Comparison of ENCODE assay signal across 15 mouse cellular contexts in the genomic region with DNA sequence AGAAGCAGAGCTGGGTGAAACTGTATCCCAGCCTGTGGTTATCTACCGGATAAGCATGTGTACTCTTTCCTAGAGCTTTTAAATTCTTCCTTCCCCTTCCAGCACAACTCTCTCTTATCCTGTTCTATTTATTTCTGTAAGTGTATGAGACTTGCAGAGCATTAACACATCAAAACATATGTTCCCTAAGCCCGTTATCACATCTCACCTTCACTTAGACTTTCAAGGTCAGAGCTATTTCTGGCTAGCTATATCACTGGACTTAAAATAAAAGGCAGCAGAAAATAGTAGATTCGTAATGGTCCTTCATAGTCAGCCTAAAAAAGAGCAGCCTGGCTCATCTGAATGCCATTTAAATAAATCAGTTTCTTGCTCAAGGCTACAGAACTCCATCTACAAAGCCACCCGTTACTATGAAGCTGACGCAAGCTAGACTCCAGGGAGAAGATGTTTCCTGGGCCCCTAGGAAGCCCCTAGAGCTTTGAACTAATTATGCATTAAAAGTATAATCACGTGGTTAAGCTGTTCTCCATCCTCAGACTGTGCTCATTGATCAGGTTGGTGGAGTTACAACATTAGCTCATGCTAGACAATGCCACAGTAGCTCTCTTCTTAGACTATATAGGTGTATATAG. TPM values are rescaled to one million over a fixed set of nuclear protein-coding genes. Genes with fewer than 3 reads are reported as not detected.
A peak's percentile ranks its signal among the peaks of the same experiment; 100 is the strongest.
DNase-seq lines count a peak whose midpoint lies in the region; ATAC-seq and TF ChIP-seq lines count a peak whose summit lies in the region.
"Had no signal": no experiment of that assay in that cellular context is flagged by ENCODE, and none has a peak within 500 bp of the region (broad histone marks: within the 10 kb centered on the region; RNA-seq: fewer than 3 reads in every experiment).

No protein-coding gene starts in this region.

- no peak overlapping the region for H3K27ac ChIP-seq in embryonic facial prominence, embryonic 14.5 days (replicated peaks; ENCODE audit: low read depth, low read length)
- no peak overlapping the region for H3K27ac ChIP-seq in embryonic facial prominence, embryonic 10.5 days (replicated peaks)
- peak overlapping the region; percentile 88 for H3K27ac ChIP-seq in heart, embryonic 15.5 days
- peak overlapping the region; percentile 52; the same call in 1 of the 2 replicates for H3K27ac ChIP-seq in hindbrain, postnatal 0 days

- ATAC-seq in embryonic facial prominence, embryonic 14.5 days (ENCODE audit: low read depth): peak; percentile 75; the same call in 1 of the 2 replicates
- ATAC-seq in heart, embryonic 15.5 days (replicated peaks; ENCODE audit: insufficient number of reproducible peaks, insufficient read depth, low FRiP score, low read depth): peak; percentile 80; the same call in 1 of the 2 replicates
- peak; percentile 69; the same call in 1 of the 2 replicates for ATAC-seq in hindbrain, postnatal 0 days
- ATAC-seq: Patski had no signal

- no peaks in the 10 kb centered on the region for H3K27me3 ChIP-seq in embryonic facial prominence, embryonic 14.5 days (replicated peaks; ENCODE audit: control insufficient read depth, insufficient read depth, low read length)
- no peaks in the 10 kb centered on the region for H3K27me3 ChIP-seq in embryonic facial prominence, embryonic 10.5 days (replicated peaks; ENCODE audit: low read depth, poor library complexity, severe bottlenecking)
- H3K27me3 ChIP-seq in heart, embryonic 15.5 days: no peaks in the 10 kb centered on the region
- H3K27me3 ChIP-seq in hindbrain, postnatal 0 days (ENCODE audit: insufficient read depth, low read length): no peaks in the 10 kb centered on the region

- no peak overlapping the region for H3K4me2 ChIP-seq in embryonic facial prominence, embryonic 14.5 days (ENCODE audit: low read depth, low read length)
- peak overlapping the region; percentile 42 for H3K4me2 ChIP-seq in heart, embryonic 15.5 days
- H3K4me2 ChIP-seq in hindbrain, postnatal 0 days (ENCODE audit: low read depth, low read length): no peak overlapping the region
- H3K4me2 ChIP-seq: lung, embryonic 14.5 days had no signal

- H3K4me3 ChIP-seq in embryonic facial prominence, embryonic 14.5 days (ENCODE audit: low read depth, low read length): no peak overlapping the region
- no peak overlapping the region for H3K4me3 ChIP-seq in embryonic facial prominence, embryonic 10.5 days
- H3K4me3 ChIP-seq in heart, embryonic 15.5 days: no peak overlapping the region
- H3K4me3 ChIP-seq in hindbrain, postnatal 0 days (ENCODE audit: low read length): no peak overlapping the region

- no peak overlapping the region for H3K9ac ChIP-seq in embryonic facial prominence, embryonic 14.5 days (ENCODE audit: low read depth, low read length)
- no peak overlapping the region for H3K9ac ChIP-seq in heart, embryonic 15.5 days
- H3K9ac ChIP-seq in hindbrain, postnatal 0 days (replicated peaks; ENCODE audit: low read length): no peak overlapping the region
- H3K9ac ChIP-seq: lung, embryonic 14.5 days had no signal

- 59% methylated on average over 6 of the region's 6 CpGs for WGBS in embryonic facial prominence, embryonic 14.5 days
- WGBS in embryonic facial prominence, embryonic 10.5 days: 78% methylated on average over 6 of the region's 6 CpGs
- 31% methylated on average over 6 of the region's 6 CpGs for WGBS in heart, embryonic 15.5 days
- 49% methylated on average over 6 of the region's 6 CpGs for WGBS in hindbrain, postnatal 0 days

- no peaks in the 10 kb centered on the region for H3K36me3 ChIP-seq in embryonic facial prominence, embryonic 14.5 days (ENCODE audit: control insufficient read depth, insufficient read depth, low read length)
- H3K36me3 ChIP-seq in embryonic facial prominence, embryonic 10.5 days (replicated peaks): no peaks in the 10 kb centered on the region
- no peaks in the 10 kb centered on the region for H3K36me3 ChIP-seq in heart, embryonic 15.5 days
- no peaks in the 10 kb centered on the region for H3K36me3 ChIP-seq in hindbrain, postnatal 0 days (ENCODE audit: insufficient read depth, low read length)

- TF ChIP-seq CTCF in hindbrain, postnatal 0 days (IDR thresholded peaks at IDR 0.05; ENCODE audit: low read depth): no peak

- no peaks in the 10 kb centered on the region for H3K4me1 ChIP-seq in embryonic facial prominence, embryonic 14.5 days (ENCODE audit: control insufficient read depth, insufficient read depth, low read length)
- no peaks in the 10 kb centered on the region for H3K4me1 ChIP-seq in embryonic facial prominence, embryonic 10.5 days
- peaks cover 14% of the 10 kb centered on the region for H3K4me1 ChIP-seq in heart, embryonic 15.5 days (replicated peaks)
- no peaks in the 10 kb centered on the region for H3K4me1 ChIP-seq in hindbrain, postnatal 0 days (ENCODE audit: insufficient read depth, low read length)

- no peaks in the 10 kb centered on the region for H3K9me3 ChIP-seq in embryonic facial prominence, embryonic 14.5 days (ENCODE audit: control insufficient read depth, low read length)
- no peaks in the 10 kb centered on the region for H3K9me3 ChIP-seq in embryonic facial prominence, embryonic 10.5 days
- no peaks in the 10 kb centered on the region for H3K9me3 ChIP-seq in heart, embryonic 15.5 days (replicated peaks)
- no peaks in the 10 kb centered on the region for H3K9me3 ChIP-seq in hindbrain, postnatal 0 days (ENCODE audit: low read length)

- DNase-seq in embryonic facial prominence, embryonic 14.5 days (ENCODE audit: low spot score): no peak
- DNase-seq in embryonic facial prominence, embryonic 10.5 days (ENCODE audit: low spot score): no peak
- no peak for DNase-seq in heart, adult 8-10 months (ENCODE audit: low spot score)
- peak; percentile 55 for DNase-seq in brain, adult 2 months (ENCODE audit: low read depth, low spot score)
- no peak for DNase-seq in hindbrain, postnatal 0 days (ENCODE audit: low spot score)
- DNase-seq in gastrocnemius, postnatal 25 days: no peak
- no peak for DNase-seq in gastrocnemius, postnatal 10 days
- DNase-seq: cerebellum, adult 2 months; kidney, adult 9 months; lung, embryonic 14.5 days had no signal

RNA-seq across cellular contexts. Expression of gene Slc24a2, which starts 18.8 kb away (rescaled TPM):
- polyA plus RNA-seq in embryonic facial prominence, embryonic 14.5 days (2014; fragmentation: Nextera tagmentation; extraction: Ambion mirVana): 0.67 and 0.93 TPM in 2 replicates
- polyA plus RNA-seq in embryonic facial prominence, embryonic 10.5 days (2016; fragmentation: Nextera tagmentation; extraction: Ambion mirVana): 0.32 and 0.48 TPM in 2 replicates
- 3.1 and 3.8 TPM in 2 replicates for polyA plus RNA-seq in heart, embryonic 15.5 days (2015; fragmentation: Nextera tagmentation; extraction: Ambion mirVana)
- 1 to 10 TPM; 1.3 to 2.8 (median 2.5) TPM for total RNA-seq in heart, adult 8-10 months (2022)
- 21.4 and 29.6 TPM in 2 replicates for total RNA-seq in hindbrain, postnatal 0 days (2014; rRNA removed)
- polyA plus RNA-seq in hindbrain, postnatal 0 days (2015; fragmentation: Nextera tagmentation; extraction: Ambion mirVana): 5.0 and 5.2 TPM in 2 replicates
- total RNA-seq in gastrocnemius, postnatal 25 days (2021): under 1 TPM; 0.20 to 0.29 TPM
- total RNA-seq in gastrocnemius, postnatal 10 days (2021): under 1 TPM; 0.29 to 0.45 TPM
- total RNA-seq: liver, adult 2 months; megakaryocyte progenitor cell, adult 5-6 weeks had no signal
- polyA plus RNA-seq: liver, adult 2 months; Patski; thymus, postnatal 0 days had no signal

Comparison
In these comparisons a context has a peak if more than half of its experiments do, and no peak if none do; other contexts are left out.
1. H3K27ac ChIP-seq: peak in heart, embryonic 15.5 days (single experiment) and hindbrain, postnatal 0 days (single experiment); none in embryonic facial prominence, embryonic 14.5 days (single experiment) and embryonic facial prominence, embryonic 10.5 days (single experiment).
2. Peak in every context shown above with its lines, with median percentiles within 50 percentile points of each other: ATAC-seq.